Mouse (Mus musculus): ENCODE results near the gene Cdhr2. TPM values are rescaled to one million over a fixed set of nuclear protein-coding genes. Genes with fewer than 3 reads are reported as not detected.

Cdhr2 gene
- total and polyA plus RNA-seq, 2 experiments from 2014 or later, result 0.33 to 0.84 TPM

GRCm38 (mm10) chr13:54750699-54751098, 49.4 kb downstream of the Cdhr2 start:
- WGBS, result 10% methylated on average over 8 of the region's 8 CpGs
- no peaks in the 10 kb centered on the region for H3K27me3 ChIP-seq (ENCODE audit: insufficient read depth, low read length)
- H3K36me3 ChIP-seq (ENCODE audit: insufficient read depth, low read length), result no peaks in the 10 kb centered on the region
- no peak overlapping the region for H3K9ac ChIP-seq (replicated peaks; ENCODE audit: low read length, poor library complexity, severe bottlenecking)
- DNase-seq (ENCODE audit: low spot score), result no peak
- H3K27ac ChIP-seq (ENCODE audit: low read depth, low read length), result no peak overlapping the region
- H3K4me2 ChIP-seq (ENCODE audit: low read depth, low read length, poor library complexity, severe bottlenecking), result peak overlapping the region; percentile 73; the same call in 1 of the 2 replicates
- H3K9me3 ChIP-seq (ENCODE audit: low read length), result no peaks in the 10 kb centered on the region
- ATAC-seq (ENCODE audit: low FRiP score), result no peak
- peaks cover 28% of the 10 kb centered on the region for H3K4me1 ChIP-seq (ENCODE audit: insufficient read depth, low read length)
- H3K4me3 ChIP-seq (ENCODE audit: low read depth, low read length), result no peak overlapping the region
- no peak for TF ChIP-seq CTCF (IDR thresholded peaks at IDR 0.05)

GRCm38 (mm10) chr13:54752656-54753055, 51.4 kb downstream of the Cdhr2 start:
- WGBS, result 57% methylated on average over 10 of the region's 10 CpGs
- Histone ChIP-seq H3K4me1 (ENCODE audit: insufficient read depth, low read length) (peaks cover 25% of the 10 kb centered on the region), H3K4me3 (ENCODE audit: low read depth, low read length) (no peak overlapping the region), H3K4me2 (ENCODE audit: low read depth, low read length, poor library complexity, severe bottlenecking) (no peak overlapping the region), H3K27ac (ENCODE audit: low read depth, low read length) (no peak overlapping the region), H3K27me3 (ENCODE audit: insufficient read depth, low read length) (no peaks in the 10 kb centered on the region), H3K36me3 (ENCODE audit: insufficient read depth, low read length) (no peaks in the 10 kb centered on the region), H3K9ac (replicated peaks; ENCODE audit: low read length, poor library complexity, severe bottlenecking) (no peak overlapping the region), H3K9me3 (ENCODE audit: low read length) (no peaks in the 10 kb centered on the region)
- ATAC-seq (ENCODE audit: low FRiP score), result no peak
- TF ChIP-seq CTCF (IDR thresholded peaks at IDR 0.05), result no peak
- DNase-seq (ENCODE audit: low spot score), result no peak

GRCm38 (mm10) chr13:54753733-54754132, 52.5 kb downstream of the Cdhr2 start:
- WGBS, result 61% methylated on average over 6 of the region's 6 CpGs
- ATAC-seq (ENCODE audit: low FRiP score) (no peak), DNase-seq (ENCODE audit: low spot score) (no peak)
- peaks cover 19% of the 10 kb centered on the region for H3K4me1 ChIP-seq (ENCODE audit: insufficient read depth, low read length)
- H3K27ac ChIP-seq (ENCODE audit: low read depth, low read length), result no peak overlapping the region
- no peaks in the 10 kb centered on the region for H3K27me3 ChIP-seq (ENCODE audit: insufficient read depth, low read length)
- no peak overlapping the region for H3K9ac ChIP-seq (replicated peaks; ENCODE audit: low read length, poor library complexity, severe bottlenecking)
- no peak overlapping the region for H3K4me2 ChIP-seq (ENCODE audit: low read depth, low read length, poor library complexity, severe bottlenecking)
- H3K36me3 ChIP-seq (ENCODE audit: insufficient read depth, low read length), result no peaks in the 10 kb centered on the region
- no peak overlapping the region for H3K4me3 ChIP-seq (ENCODE audit: low read depth, low read length)
- H3K9me3 ChIP-seq (ENCODE audit: low read length), result no peaks in the 10 kb centered on the region
- no peak for TF ChIP-seq CTCF (IDR thresholded peaks at IDR 0.05)

GRCm38 (mm10) chr13:54754169-54755080, 53.2 kb downstream of the Cdhr2 start:
- ATAC-seq (ENCODE audit: low FRiP score), result no peak

GRCm38 (mm10) chr13:54755201-54755830, 54.1 kb downstream of the Cdhr2 start:
- no peak overlapping the region for H3K9ac ChIP-seq (replicated peaks; ENCODE audit: low read length, poor library complexity, severe bottlenecking)
- no peak overlapping the region for H3K4me3 ChIP-seq (ENCODE audit: low read depth, low read length)
- DNase-seq (ENCODE audit: low spot score), result peak; percentile 68
- H3K27ac ChIP-seq (ENCODE audit: low read depth, low read length), result peak overlapping the region; percentile 68
- no peaks in the 10 kb centered on the region for H3K36me3 ChIP-seq (ENCODE audit: insufficient read depth, low read length)
- H3K4me2 ChIP-seq (ENCODE audit: low read depth, low read length, poor library complexity, severe bottlenecking), result peak overlapping the region; percentile 22; the same call in 1 of the 2 replicates
- H3K27me3 ChIP-seq (ENCODE audit: insufficient read depth, low read length), result no peaks in the 10 kb centered on the region
- H3K9me3 ChIP-seq (ENCODE audit: low read length), result no peaks in the 10 kb centered on the region
- TF ChIP-seq CTCF (IDR thresholded peaks at IDR 0.05), result no peak
- ATAC-seq (ENCODE audit: low FRiP score), result no peak
- WGBS, result 7% methylated on average over 9 of the region's 9 CpGs
- H3K4me1 ChIP-seq (ENCODE audit: insufficient read depth, low read length), result peaks cover 27% of the 10 kb centered on the region

More at GRCm38 (mm10) chr13:54754169-54755080, 53.2 kb downstream of the Cdhr2 start:
- Histone ChIP-seq H3K9me3 (ENCODE audit: low read length) (no peaks in the 10 kb centered on the region), H3K4me3 (ENCODE audit: low read depth, low read length) (no peak overlapping the region), H3K27me3 (ENCODE audit: insufficient read depth, low read length) (no peaks in the 10 kb centered on the region), H3K4me2 (ENCODE audit: low read depth, low read length, poor library complexity, severe bottlenecking) (no peak overlapping the region), H3K9ac (replicated peaks; ENCODE audit: low read length, poor library complexity, severe bottlenecking) (peak overlapping the region; percentile 8; the same call in 1 of the 2 replicates), H3K4me1 (ENCODE audit: insufficient read depth, low read length) (peaks cover 26% of the 10 kb centered on the region), H3K27ac (ENCODE audit: low read depth, low read length) (no peak overlapping the region), H3K36me3 (ENCODE audit: insufficient read depth, low read length) (no peaks in the 10 kb centered on the region)
- 33% methylated on average over 12 of the region's 12 CpGs for WGBS
- DNase-seq (ENCODE audit: low spot score), result no peak
- no peak for TF ChIP-seq CTCF (IDR thresholded peaks at IDR 0.05)

All from midbrain, postnatal 0 days (tissue).